Mouse (Mus musculus) CH12.LX (cell line): ENCODE measurements around the gene Foxn1. TPM values are rescaled to one million over a fixed set of nuclear protein-coding genes. Genes with fewer than 3 reads are reported as not detected.

ENCODE experiments used
- DNase-seq: peaks from one replicate; pipeline ENCODE4 v3.0.0-alpha.2; 2013; ENCODE audit errors: extremely low read depth
- H3K27ac ChIP-seq: 2 replicates; pipeline ENCODE4 v1.5.1; 2012; ENCODE audit warnings: low read depth, mild to moderate bottlenecking, control low read depth, moderate library complexity; ENCODE audit not compliant: insufficient read depth
- H3K27me3 ChIP-seq: replicated peaks from 2 replicates; pipeline ENCODE3; 2012; ENCODE audit warnings: inconsistent platforms
- H3K36me3 ChIP-seq, 2 experiments: replicated peaks in 1 of 2; 2 replicates each; pipeline versions ENCODE3 to v1.6.1; 2012; ENCODE audit warnings: inconsistent platforms in 1 of 2, low read length in 1 of 2, mild to moderate bottlenecking in 1 of 2, mixed read lengths in 1 of 2, moderate library complexity in 1 of 2; ENCODE audit not compliant: control insufficient read depth in 1 of 2, insufficient read depth in 1 of 2
- H3K4me1 ChIP-seq, 2 experiments: 2 replicates each; pipeline ENCODE4 v1.6.1; 2012; ENCODE audit warnings: inconsistent platforms in 1 of 2, moderate library complexity in 1 of 2; ENCODE audit not compliant: insufficient read depth in 2 of 2, control insufficient read depth in 1 of 2
- H3K4me2 ChIP-seq: 2 replicates; pipeline ENCODE4 v1.6.1; 2012; ENCODE audit warnings: low read depth, mild to moderate bottlenecking, control low read depth; ENCODE audit not compliant: poor library complexity, insufficient read depth, severe bottlenecking
- H3K4me3 ChIP-seq, 3 experiments: fragments of 150-350 bp in 1 of 3; sonication (generic) in 1 of 3; replicated peaks in 1 of 3; 2 replicates each; pipeline versions ENCODE3 to v1.5.1; 2011 to 2012; ENCODE audit warnings: low read depth in 2 of 3, low read length in 2 of 3, mild to moderate bottlenecking in 2 of 3, moderate library complexity in 2 of 3, control low read depth in 1 of 3, improper control_type of control experiment in 1 of 3, inconsistent platforms in 1 of 3, mixed read lengths in 1 of 3; ENCODE audit not compliant: poor library complexity in 1 of 3
- H3K79me2 ChIP-seq: replicated peaks from 2 replicates; pipeline ENCODE4 v1.6.1; 2012; ENCODE audit warnings: mild to moderate bottlenecking, moderate library complexity; ENCODE audit not compliant: control insufficient read depth, poor library complexity, insufficient read depth, severe bottlenecking; ENCODE audit errors: extremely low read depth
- H3K9ac ChIP-seq: 2 replicates; pipeline ENCODE4 v1.6.1; 2012; ENCODE audit warnings: low read depth, mild to moderate bottlenecking, control low read depth, moderate library complexity; ENCODE audit not compliant: insufficient read depth
- H3K9me3 ChIP-seq: replicated peaks from 2 replicates; pipeline ENCODE3; 2012; ENCODE audit warnings: low read length, inconsistent platforms, mixed read lengths
- BHLHE40 ChIP-seq: IDR thresholded peaks from 2 replicates; pipeline ENCODE4 v1.6.1; 2011; ENCODE audit warnings: mild to moderate bottlenecking, low read depth, low read length, improper control_type of control experiment
- CHD1 ChIP-seq: IDR thresholded peaks from 2 replicates; pipeline ENCODE4 v1.6.1; 2012; ENCODE audit warnings: low read depth, low read length, improper control_type of control experiment, inconsistent platforms
- CHD2 ChIP-seq: IDR thresholded peaks from 2 replicates; pipeline ENCODE4 v1.6.1; 2011; ENCODE audit warnings: low read length, improper control_type of control experiment
- CTCF ChIP-seq, 2 experiments: IDR thresholded peaks in 1 of 2; conservative IDR thresholded peaks in 1 of 2; 2 replicates each; pipeline ENCODE4 v1.5.1; 2011 to 2012; ENCODE audit warnings: low read depth in 2 of 2, low read length in 2 of 2, improper control_type of control experiment in 1 of 2, inconsistent platforms in 1 of 2, mild to moderate bottlenecking in 1 of 2, moderate library complexity in 1 of 2
- E2F4 ChIP-seq: IDR thresholded peaks from 2 replicates; pipeline ENCODE4 v1.6.1; 2011; ENCODE audit warnings: low read depth, low read length, improper control_type of control experiment; ENCODE audit not compliant: insufficient replicate concordance
- ELF1 ChIP-seq: IDR thresholded peaks from 2 replicates; pipeline ENCODE4 v1.6.1; 2014; ENCODE audit warnings: low read depth, mild to moderate bottlenecking, inconsistent platforms, low read length, improper control_type of control experiment
- EP300 ChIP-seq: IDR thresholded peaks from 2 replicates; pipeline ENCODE4 v1.6.1; 2011; ENCODE audit warnings: low read length, improper control_type of control experiment
- HCFC1 ChIP-seq: IDR thresholded peaks from 2 replicates; pipeline ENCODE4 v1.6.1; 2012; ENCODE audit warnings: low read depth, mild to moderate bottlenecking, inconsistent platforms, low read length, improper control_type of control experiment
- IRF4 ChIP-seq: IDR thresholded peaks from 2 replicates; pipeline ENCODE4 v1.6.1; 2014; ENCODE audit warnings: low read depth, mild to moderate bottlenecking, inconsistent platforms, low read length, improper control_type of control experiment
- JUN ChIP-seq: IDR thresholded peaks from 2 replicates; pipeline ENCODE4 v1.6.1; 2011; ENCODE audit warnings: low read depth, mild to moderate bottlenecking, low read length, improper control_type of control experiment, moderate library complexity; ENCODE audit not compliant: insufficient read depth
- JUND ChIP-seq: conservative IDR thresholded peaks from 2 replicates; pipeline ENCODE4 v1.6.1; 2011; ENCODE audit warnings: low read depth, low read length, improper control_type of control experiment
- KAT2A ChIP-seq: IDR thresholded peaks from 2 replicates; pipeline ENCODE4 v1.6.1; 2012; ENCODE audit warnings: low read length, improper control_type of control experiment, inconsistent platforms; ENCODE audit not compliant: insufficient replicate concordance
- MAFK ChIP-seq: IDR thresholded peaks from 2 replicates; pipeline ENCODE4 v1.6.1; 2011; ENCODE audit warnings: low read length, improper control_type of control experiment; ENCODE audit not compliant: insufficient replicate concordance
- MAX ChIP-seq: IDR thresholded peaks from 2 replicates; pipeline ENCODE4 v1.6.1; 2011; ENCODE audit warnings: low read length, improper control_type of control experiment
- MAZ ChIP-seq: IDR thresholded peaks from 2 replicates; pipeline ENCODE4 v1.6.1; 2012; ENCODE audit warnings: low read depth, mild to moderate bottlenecking, inconsistent platforms, low read length, improper control_type of control experiment, moderate library complexity
- MEF2A ChIP-seq: IDR thresholded peaks from 2 replicates; pipeline ENCODE4 v1.6.1; 2014; ENCODE audit warnings: low read depth, mild to moderate bottlenecking, inconsistent platforms, low read length, improper control_type of control experiment, borderline replicate concordance
- MXI1 ChIP-seq: IDR thresholded peaks from 2 replicates; pipeline ENCODE4 v1.6.1; 2011; ENCODE audit warnings: mild to moderate bottlenecking, low read depth, low read length, improper control_type of control experiment
- MYC ChIP-seq: IDR thresholded peaks from 2 replicates; pipeline ENCODE4 v1.6.1; 2011; ENCODE audit warnings: low read depth, mild to moderate bottlenecking, improper control_type of control experiment, low read length
- NELFE ChIP-seq: IDR thresholded peaks from 2 replicates; pipeline ENCODE4 v1.6.1; 2011; ENCODE audit warnings: low read depth, low read length, improper control_type of control experiment
- NRF1 ChIP-seq: IDR thresholded peaks from 2 replicates; pipeline ENCODE4 v1.6.1; 2014; ENCODE audit warnings: low read depth, mild to moderate bottlenecking, inconsistent platforms, low read length, improper control_type of control experiment, moderate library complexity
- POLR2A ChIP-seq: IDR thresholded peaks from 2 replicates; pipeline ENCODE4 v1.6.1; 2011; ENCODE audit warnings: low read depth, mild to moderate bottlenecking, improper control_type of control experiment, low read length
- POLR2AphosphoS2 ChIP-seq: IDR thresholded peaks from 2 replicates; pipeline ENCODE4 v1.6.1; 2011; ENCODE audit warnings: low read depth, low read length, improper control_type of control experiment
- RCOR1 ChIP-seq: conservative IDR thresholded peaks from 2 replicates; pipeline ENCODE4 v1.6.1; 2012; ENCODE audit warnings: low read depth, mild to moderate bottlenecking, inconsistent platforms, low read length, improper control_type of control experiment
- SIN3A ChIP-seq: IDR thresholded peaks from 2 replicates; pipeline ENCODE4 v1.6.1; 2012; ENCODE audit warnings: low read length, improper control_type of control experiment, inconsistent platforms
- TCF12 ChIP-seq: IDR thresholded peaks from 2 replicates; pipeline ENCODE4 v1.6.1; 2014; ENCODE audit warnings: low read depth, mild to moderate bottlenecking, inconsistent platforms, low read length, improper control_type of control experiment
- UBTF ChIP-seq: IDR thresholded peaks from 2 replicates; pipeline ENCODE4 v1.6.1; 2012; ENCODE audit warnings: low read depth, mild to moderate bottlenecking, inconsistent platforms, low read length, improper control_type of control experiment, moderate library complexity
- USF2 ChIP-seq: conservative IDR thresholded peaks from 2 replicates; pipeline ENCODE4 v1.6.1; 2011; ENCODE audit warnings: low read depth, low read length, improper control_type of control experiment
- ZMIZ1 ChIP-seq: IDR thresholded peaks from 2 replicates; pipeline ENCODE4 v1.6.1; 2012; ENCODE audit warnings: low read depth, mild to moderate bottlenecking, inconsistent platforms, low read length, improper control_type of control experiment
- ZNF384 ChIP-seq: IDR thresholded peaks from 2 replicates; pipeline ENCODE4 v1.6.1; 2012; ENCODE audit warnings: low read depth, low read length, improper control_type of control experiment, inconsistent platforms
- dilution Hi-C: fragments of 300-500 bp; cut with MboI; formaldehyde crosslinking; loops from 2 replicates; pipeline ENCODE4 v1.14.3; 2020; ENCODE audit warnings: low sequenced_read_pairs; ENCODE audit not compliant: extremely low pct_unique_long_range_greater_than_20kb, extremely low pct_ligation_motif_present
- in situ Hi-C: fragments of 300-500 bp; cut with MboI; formaldehyde crosslinking; loops from 3 replicates; pipeline ENCODE4 v1.14.3; 2019; ENCODE audit warnings: low sequenced_read_pairs, low pct_ligation_motif_present, low pct_unique_long_range_greater_than_20kb, mixed read lengths
- polyA plus RNA-seq: library from polyadenylated mRNA; unstranded; fragments of >175 nt; gene quantifications from 2 replicates; pipeline ENCODE4 v1.2.1, GENCODE M21; 2012; ENCODE audit warnings: low read depth; ENCODE audit not compliant: insufficient read length
- total RNA-seq, 2 experiments: library from RNA; depleted of rRNA; stranded (reverse); fragments of 300-350 nt in 1 of 2; fragments of >200 nt in 1 of 2; gene quantifications; 2 replicates each; pipeline ENCODE4 v1.2.3; 2012 to 2014

Gene Foxn1
- total and polyA plus RNA-seq, 3 experiments: not detected

- Histone ChIP-seq H3K27me3 (no peaks in the 10 kb centered on the region), H3K27ac (no peak overlapping the region), H3K36me3 (peaks cover 29 to 66% of the 10 kb centered on the region in 2 experiments), H3K79me2 (peaks cover 4% of the 10 kb centered on the region; the same call in 1 of the 2 replicates), H3K4me1 (peaks cover 8 to 29% of the 10 kb centered on the region in 2 experiments), H3K4me2 (no peak overlapping the region), H3K4me3 (no peak overlapping the region), H3K9ac (no peak overlapping the region), H3K9me3 (no peaks in the 10 kb centered on the region)
- TF ChIP-seq E2F4: no peak
- TF ChIP-seq POLR2AphosphoS2: no peak
- TF ChIP-seq EP300: no peak
- TF ChIP-seq MAZ: no peak
- no peak for TF ChIP-seq USF2
- TF ChIP-seq ZMIZ1: no peak
- TF ChIP-seq BHLHE40: no peak
- no peak for TF ChIP-seq JUN
- no peak for TF ChIP-seq HCFC1
- TF ChIP-seq IRF4: no peak
- no peak for TF ChIP-seq ZNF384
- TF ChIP-seq MEF2A: no peak
- no peak for TF ChIP-seq MAFK
- no peak for TF ChIP-seq CTCF (conservative IDR thresholded peaks at IDR 0.05 in 1 of 2, IDR thresholded peaks at IDR 0.05 in 1 of 2; ENCODE audit: low read depth in 2 of 2, low read length in 2 of 2)
- TF ChIP-seq KAT2A: no peak
- no peak for TF ChIP-seq JUND
- no peak for DNase-seq
- in situ Hi-C loops: no loop called here
- dilution Hi-C loops: no loop called here
Measured at GRCm38 (mm10) chr11:78324000-78324785, 62.2 kb downstream of the Foxn1 start.

- Histone ChIP-seq H3K9ac (peak within 1 kb of the TSS; percentile 28; the same call in 1 of the 2 replicates), H3K4me3 (peak within 1 kb of the TSS; percentile 44 to 68 (median 48)), H3K9me3 (no peaks in the 10 kb centered on the region), H3K4me1 (peaks cover 8 to 25% of the 10 kb centered on the region in 2 experiments), H3K79me2 (no peaks in the 10 kb centered on the region), H3K36me3 (peaks cover 38 to 80% of the 10 kb centered on the region in 2 experiments), H3K27ac (no peak within 1 kb of the TSS), H3K4me2 (peak within 1 kb of the TSS; percentile 58), H3K27me3 (no peaks in the 10 kb centered on the region)
- in situ Hi-C loops (no loop called here), dilution Hi-C loops (no loop called here)
- peak; percentile 99 for DNase-seq
- TF ChIP-seq NELFE: peak; percentile 46; the same call in 1 of the 2 replicates
- TF ChIP-seq MAX: 0 out of 2 replicates have a peak, but pooled peaks have one; percentile 38
- no peak for TF ChIP-seq JUND
- peak; percentile 77 for TF ChIP-seq TCF12
- TF ChIP-seq ZMIZ1: peak; percentile 66
- no peak for TF ChIP-seq UBTF
- TF ChIP-seq RCOR1: 0 out of 2 replicates have a peak, but pooled peaks have one; percentile 60
- no peak for TF ChIP-seq CHD2
- 0 out of 2 replicates have a peak, but pooled peaks have one; percentile 47 for TF ChIP-seq MAZ
- peak; percentile 22; the same call in 1 of the 2 replicates for TF ChIP-seq HCFC1
- peak in 1 of 2 experiments; percentile 10; a peak in 1 of 4 replicates for TF ChIP-seq CTCF (conservative IDR thresholded peaks at IDR 0.05 in 1 of 2, IDR thresholded peaks at IDR 0.05 in 1 of 2; ENCODE audit: low read depth in 2 of 2, low read length in 2 of 2)
- peak; percentile 78; the same call in 1 of the 2 replicates for TF ChIP-seq MXI1
- TF ChIP-seq POLR2A: peak; percentile 72
- TF ChIP-seq POLR2AphosphoS2: peak; percentile 83
- no peak for TF ChIP-seq IRF4
- no peak for TF ChIP-seq SIN3A
- no peak for TF ChIP-seq EP300
- peak; percentile 46; the same call in 1 of the 2 replicates for TF ChIP-seq MYC
- TF ChIP-seq CHD1: no peak
- TF ChIP-seq NRF1: 0 out of 2 replicates have a peak, but pooled peaks have one; percentile 6
- no peak for TF ChIP-seq ZNF384
- TF ChIP-seq ELF1: peak; percentile 66
- no peak; the same call in 1 of the 2 replicates for TF ChIP-seq MEF2A
Measured at GRCm38 (mm10) chr11:78322860-78323259, 63.5 kb downstream of the Foxn1 start, which contains the start of gene Aldoc. TSS of gene Aldoc (plus strand) at chr11:78322968.
